Mouse (Mus musculus): Measurements from ENCODE around the gene Sh3gl1. TPM values are rescaled to one million over a fixed set of nuclear protein-coding genes. Genes with fewer than 3 reads are reported as not detected.
"Not testable (repeated sequence)": the region's sequence is repeated elsewhere in the genome, so short reads cannot be mapped to it uniquely, and the experiment has no call there.

Gene Sh3gl1
- polyA plus RNA-seq, 1 experiment = 55.5 TPM

DNA sequence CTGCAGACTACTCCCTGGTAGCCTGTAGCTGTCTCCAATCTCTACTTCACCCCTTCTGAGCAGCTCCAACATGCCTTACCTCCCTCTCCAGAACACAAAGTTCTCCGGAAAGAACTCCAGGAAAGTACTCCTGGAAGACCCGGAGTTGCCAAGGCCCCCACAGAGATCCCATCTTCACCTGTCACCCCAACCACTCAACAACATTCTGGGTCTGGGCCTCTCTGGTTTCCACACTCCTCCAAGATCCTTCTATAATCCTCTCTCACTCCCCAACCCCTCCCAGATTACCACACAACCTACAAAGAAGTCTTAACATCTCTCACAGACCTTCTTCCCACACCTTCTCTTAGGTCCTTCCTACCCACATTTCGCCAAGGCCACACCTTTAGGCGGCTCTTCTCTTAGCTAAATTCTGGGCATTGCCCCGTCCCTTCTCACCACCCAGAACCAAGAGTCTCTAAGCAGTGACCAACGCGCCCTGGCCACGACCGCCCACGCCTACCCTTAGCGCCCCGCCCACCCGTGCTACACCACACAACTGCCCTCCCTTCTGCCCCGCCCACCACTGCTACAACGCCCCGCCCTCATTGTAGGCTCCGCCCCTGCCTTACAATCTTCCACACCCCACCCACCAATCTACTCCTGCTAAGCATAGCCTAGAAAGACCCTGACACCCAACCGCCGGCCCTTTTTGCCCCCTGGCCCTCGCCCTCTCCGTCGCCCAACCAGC is 37.8 kb upstream of the Sh3gl1 start:
- TF ChIP-seq CTCF (IDR thresholded peaks at IDR 0.05; ENCODE audit: control insufficient read depth, insufficient read depth, low read length) (no peak), POLR2A (IDR thresholded peaks at IDR 0.05; ENCODE audit: borderline replicate concordance, control insufficient read depth, low read depth, low read length) (no peak)
- 8% methylated on average over 22 of the region's 22 CpGs for WGBS
- Histone ChIP-seq H3K4me1 (ENCODE audit: control insufficient read depth, insufficient read depth, low read length) (peaks cover 3% of the 10 kb centered on the region; the same call in 1 of the 2 replicates), H3K27ac (ENCODE audit: control insufficient read depth, insufficient read depth, low read depth, low read length, poor library complexity) (peak overlapping the region; percentile 96), H3K4me3 (replicated peaks; ENCODE audit: control insufficient read depth, low read depth, low read length) (peak overlapping the region; percentile 72)

- Histone ChIP-seq H3K4me3 (replicated peaks; ENCODE audit: control insufficient read depth, low read depth, low read length) (no peak overlapping the region), H3K4me1 (ENCODE audit: control insufficient read depth, insufficient read depth, low read length) (0 out of 2 replicates have a peak, but pooled peaks cover 1% of the 10 kb centered on the region), H3K27ac (ENCODE audit: control insufficient read depth, insufficient read depth, low read depth, low read length, poor library complexity) (no peak overlapping the region)
- WGBS = 91% methylated on average over 5 of the region's 5 CpGs
- no peak for TF ChIP-seq CTCF (IDR thresholded peaks at IDR 0.05; ENCODE audit: control insufficient read depth, insufficient read depth, low read length)
- no peak for TF ChIP-seq POLR2A (IDR thresholded peaks at IDR 0.05; ENCODE audit: borderline replicate concordance, control insufficient read depth, low read depth, low read length)
Measured at GRCm38 (mm10) chr17:56072243-56072642, 35.8 kb upstream of the Sh3gl1 start.

- Histone ChIP-seq H3K4me3 (replicated peaks; ENCODE audit: control insufficient read depth, low read depth, low read length) (no peak overlapping the region), H3K27ac (ENCODE audit: control insufficient read depth, insufficient read depth, low read depth, low read length, poor library complexity) (no peak overlapping the region), H3K4me1 (ENCODE audit: control insufficient read depth, insufficient read depth, low read length) (0 out of 2 replicates have a peak, but pooled peaks cover 1% of the 10 kb centered on the region)
- TF ChIP-seq POLR2A (IDR thresholded peaks at IDR 0.05; ENCODE audit: borderline replicate concordance, control insufficient read depth, low read depth, low read length) (no peak), CTCF (IDR thresholded peaks at IDR 0.05; ENCODE audit: control insufficient read depth, insufficient read depth, low read length) (no peak)
Measured at GRCm38 (mm10) chr17:56071126-56071525, 34.7 kb upstream of the Sh3gl1 start.

- WGBS = 97% methylated on average over 14 of the region's 14 CpGs
- H3K4me3 ChIP-seq (replicated peaks; ENCODE audit: control insufficient read depth, low read depth, low read length) = no peak overlapping the region
- no peak overlapping the region for H3K27ac ChIP-seq (ENCODE audit: control insufficient read depth, insufficient read depth, low read depth, low read length, poor library complexity)
- TF ChIP-seq CTCF (IDR thresholded peaks at IDR 0.05; ENCODE audit: control insufficient read depth, insufficient read depth, low read length) (no peak), POLR2A (IDR thresholded peaks at IDR 0.05; ENCODE audit: borderline replicate concordance, control insufficient read depth, low read depth, low read length) (no peak)
- H3K4me1 ChIP-seq (ENCODE audit: control insufficient read depth, insufficient read depth, low read length) = no peaks in the 10 kb centered on the region
Measured at GRCm38 (mm10) chr17:56069066-56069465, 32.6 kb upstream of the Sh3gl1 start.

DNA sequence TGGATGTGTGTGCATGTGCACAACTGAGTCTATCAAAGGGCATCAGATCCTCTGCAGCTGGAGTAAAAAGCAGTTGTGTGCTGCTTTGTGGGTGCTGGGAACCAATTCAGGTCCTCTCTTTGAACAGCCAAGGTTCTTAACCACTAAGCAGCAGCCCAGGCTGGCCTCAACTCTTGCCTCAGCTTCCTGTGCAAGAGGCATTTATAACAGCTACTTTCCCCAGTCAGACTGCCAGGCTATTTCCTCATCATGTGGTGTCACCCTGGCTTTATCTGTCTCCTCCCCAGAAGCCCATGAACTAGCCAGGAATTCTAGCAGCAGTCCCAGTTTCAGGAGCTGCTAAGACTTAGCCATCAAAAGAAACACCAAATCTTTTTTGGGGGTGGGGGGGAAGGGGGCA is 30.0 kb upstream of the Sh3gl1 start:
- H3K4me3 ChIP-seq (replicated peaks; ENCODE audit: control insufficient read depth, low read depth, low read length) = no peak overlapping the region
- TF ChIP-seq CTCF (IDR thresholded peaks at IDR 0.05; ENCODE audit: control insufficient read depth, insufficient read depth, low read length) (no peak), POLR2A (IDR thresholded peaks at IDR 0.05; ENCODE audit: borderline replicate concordance, control insufficient read depth, low read depth, low read length) (no peak)
- no peak overlapping the region for H3K27ac ChIP-seq (ENCODE audit: control insufficient read depth, insufficient read depth, low read depth, low read length, poor library complexity)
- no peaks in the 10 kb centered on the region for H3K4me1 ChIP-seq (ENCODE audit: control insufficient read depth, insufficient read depth, low read length)

DNA sequence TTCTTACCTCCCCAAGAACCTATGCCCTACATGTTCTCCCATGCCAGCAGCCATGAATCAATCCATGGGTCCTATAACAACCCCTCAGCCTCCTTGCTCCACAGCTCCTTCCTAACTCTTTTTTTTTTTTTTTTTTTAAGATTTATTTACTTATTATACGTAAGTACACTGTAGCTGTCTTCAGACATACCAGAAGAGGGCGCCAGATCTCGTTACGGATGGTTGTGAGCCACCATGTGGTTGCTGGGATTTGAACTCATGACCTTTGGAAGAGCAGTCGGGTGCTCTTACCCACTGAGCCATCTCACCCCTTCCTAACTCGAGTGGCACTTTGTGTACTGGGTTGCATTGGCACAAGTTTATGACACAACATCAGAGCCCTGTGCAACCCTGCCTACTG is 29.3 kb upstream of the Sh3gl1 start:
- H3K4me1 ChIP-seq (ENCODE audit: control insufficient read depth, insufficient read depth, low read length) = not testable (repeated sequence)

GRCm38 (mm10) chr17:56062081-56062480 is 25.6 kb upstream of the Sh3gl1 start:
- H3K27ac ChIP-seq (ENCODE audit: control insufficient read depth, insufficient read depth, low read depth, low read length, poor library complexity) = no peak overlapping the region
- no peaks in the 10 kb centered on the region for H3K4me1 ChIP-seq (ENCODE audit: control insufficient read depth, insufficient read depth, low read length)
- H3K4me3 ChIP-seq (replicated peaks; ENCODE audit: control insufficient read depth, low read depth, low read length) = no peak overlapping the region
- WGBS = 89% methylated on average over 7 of the region's 7 CpGs
- TF ChIP-seq POLR2A (IDR thresholded peaks at IDR 0.05; ENCODE audit: borderline replicate concordance, control insufficient read depth, low read depth, low read length) (no peak), CTCF (IDR thresholded peaks at IDR 0.05; ENCODE audit: control insufficient read depth, insufficient read depth, low read length) (no peak)

More for the DNA sequence above, 29.3 kb upstream of the Sh3gl1 start:
- H3K4me3 ChIP-seq (replicated peaks; ENCODE audit: control insufficient read depth, low read depth, low read length); H3K27ac ChIP-seq (ENCODE audit: control insufficient read depth, insufficient read depth, low read depth, low read length, poor library complexity): not testable (repeated sequence)
- WGBS = 87% methylated on average over 6 of the region's 6 CpGs

GRCm38 (mm10) chr17:56057381-56058120 is 21.1 kb upstream of the Sh3gl1 start:
- no peak overlapping the region for H3K27ac ChIP-seq (ENCODE audit: control insufficient read depth, insufficient read depth, low read depth, low read length, poor library complexity)
- no peaks in the 10 kb centered on the region for H3K4me1 ChIP-seq (ENCODE audit: control insufficient read depth, insufficient read depth, low read length)
- TF ChIP-seq POLR2A (IDR thresholded peaks at IDR 0.05; ENCODE audit: borderline replicate concordance, control insufficient read depth, low read depth, low read length) (no peak), CTCF (IDR thresholded peaks at IDR 0.05; ENCODE audit: control insufficient read depth, insufficient read depth, low read length) (no peak)
- no peak overlapping the region for H3K4me3 ChIP-seq (replicated peaks; ENCODE audit: control insufficient read depth, low read depth, low read length)
- WGBS = 93% methylated on average over 11 of the region's 11 CpGs

All from bone marrow, adult 2 months (tissue).